Mouse (Mus musculus): ENCODE results near the gene Tmem106a. TPM values are rescaled to one million over a fixed set of nuclear protein-coding genes. Genes with fewer than 3 reads are reported as not detected.
"Not testable (repeated sequence)": the region's sequence is repeated elsewhere in the genome, so short reads cannot be mapped to it uniquely, and the experiment has no call there.

Tmem106a gene
- polyA plus RNA-seq, 1 experiment from 2014 or later, result 6.2 TPM

DNA sequence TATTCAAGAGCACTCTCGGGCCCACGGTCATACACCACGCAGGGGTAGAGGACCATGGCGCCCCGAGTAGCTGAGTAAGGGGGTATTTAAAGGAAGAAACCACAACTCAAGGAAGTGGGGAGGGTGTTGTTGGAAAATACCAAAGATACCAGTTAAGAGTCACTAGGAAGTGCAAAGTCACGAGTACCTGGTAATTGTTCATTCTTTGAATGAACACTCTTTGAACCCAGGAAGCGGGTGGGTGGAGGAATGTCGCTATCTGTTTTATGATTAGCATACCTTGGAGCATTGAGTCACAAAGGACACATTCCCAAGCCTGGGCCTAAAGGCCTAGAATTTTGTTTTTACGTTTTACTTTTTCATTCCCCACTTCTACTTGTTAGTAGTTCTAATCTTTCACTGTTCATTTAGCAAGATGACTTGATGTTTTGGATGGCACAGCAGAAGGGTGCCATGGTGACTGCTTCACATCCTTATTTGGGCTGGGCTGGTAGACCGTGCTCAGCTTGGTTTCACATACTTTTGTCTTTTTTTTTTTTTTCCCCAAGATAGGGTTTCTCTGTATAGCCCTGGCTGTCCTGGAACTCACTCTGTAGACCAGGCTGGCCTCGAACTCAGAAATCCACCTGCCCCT, 38.1 kb downstream of the Tmem106a start:
- H3K4me1 ChIP-seq (replicated peaks; ENCODE audit: control insufficient read depth, insufficient read depth, low read length), result peaks cover 22% of the 10 kb centered on the region
- H3K9me3 ChIP-seq (ENCODE audit: control insufficient read depth, low read length); H3K36me3 ChIP-seq (ENCODE audit: control insufficient read depth, insufficient read depth, low read length); H3K27ac ChIP-seq (ENCODE audit: low read depth, low read length); DNase-seq (ENCODE audit: low spot score); ATAC-seq (replicated peaks; ENCODE audit: low FRiP score); H3K9ac ChIP-seq (ENCODE audit: low read depth, low read length); H3K4me2 ChIP-seq; H3K27me3 ChIP-seq (replicated peaks; ENCODE audit: control insufficient read depth, insufficient read depth, low read length); H3K4me3 ChIP-seq (ENCODE audit: low read depth, low read length): not testable (repeated sequence)
- 75% methylated on average over 11 of the region's 11 CpGs for WGBS

DNA sequence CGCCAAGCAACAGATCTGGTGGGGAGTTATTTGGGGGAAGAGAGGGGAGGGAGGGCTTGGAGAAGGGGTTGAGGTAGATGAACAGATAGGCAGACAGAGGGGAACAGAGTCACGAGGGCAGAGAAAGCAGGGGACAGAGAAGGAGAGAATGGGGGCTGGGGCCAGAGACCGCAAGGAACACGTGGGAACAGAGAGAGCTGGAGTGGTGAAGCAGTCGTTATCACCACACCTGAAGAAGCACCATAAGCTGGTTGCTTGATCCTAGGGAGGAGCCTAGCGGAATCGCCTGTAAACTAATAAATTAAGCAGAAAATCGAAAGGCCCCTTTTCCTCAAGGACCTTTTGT, 44.6 kb downstream of the Tmem106a start:
- no peaks in the 10 kb centered on the region for H3K9me3 ChIP-seq (ENCODE audit: control insufficient read depth, low read length)
- H3K4me3 ChIP-seq (ENCODE audit: low read depth, low read length), result peak overlapping the region; percentile 51
- peak overlapping the region; percentile 76 for H3K4me2 ChIP-seq
- H3K4me1 ChIP-seq (replicated peaks; ENCODE audit: control insufficient read depth, insufficient read depth, low read length), result peaks cover 6% of the 10 kb centered on the region; the same call in 1 of the 2 replicates
- 6% methylated on average over 8 of the region's 8 CpGs for WGBS
- ATAC-seq (replicated peaks; ENCODE audit: low FRiP score), result peak; percentile 23
- H3K36me3 ChIP-seq (ENCODE audit: control insufficient read depth, insufficient read depth, low read length), result no peaks in the 10 kb centered on the region
- H3K27ac ChIP-seq (ENCODE audit: low read depth, low read length), result peak overlapping the region; percentile 100
- no peak for DNase-seq (ENCODE audit: low spot score)
- peak overlapping the region; percentile 72 for H3K9ac ChIP-seq (ENCODE audit: low read depth, low read length)
- H3K27me3 ChIP-seq (replicated peaks; ENCODE audit: control insufficient read depth, insufficient read depth, low read length), result no peaks in the 10 kb centered on the region

- no peaks in the 10 kb centered on the region for H3K9me3 ChIP-seq (ENCODE audit: control insufficient read depth, low read length)
- WGBS, result under 1% methylated on average over 33 of the region's 34 CpGs
- peak within 1 kb of the TSS; percentile 76 for H3K4me2 ChIP-seq
- H3K9ac ChIP-seq (ENCODE audit: low read depth, low read length), result peak within 1 kb of the TSS; percentile 72
- peak; percentile 88 for DNase-seq (ENCODE audit: low spot score)
- H3K27me3 ChIP-seq (replicated peaks; ENCODE audit: control insufficient read depth, insufficient read depth, low read length), result no peaks in the 10 kb centered on the region
- peak; percentile 91 for ATAC-seq (replicated peaks; ENCODE audit: low FRiP score)
- peak within 1 kb of the TSS; percentile 100 for H3K27ac ChIP-seq (ENCODE audit: low read depth, low read length)
- H3K4me1 ChIP-seq (replicated peaks; ENCODE audit: control insufficient read depth, insufficient read depth, low read length), result peaks cover 6% of the 10 kb centered on the region; the same call in 1 of the 2 replicates
- peak within 1 kb of the TSS; percentile 51 for H3K4me3 ChIP-seq (ENCODE audit: low read depth, low read length)
- no peaks in the 10 kb centered on the region for H3K36me3 ChIP-seq (ENCODE audit: control insufficient read depth, insufficient read depth, low read length)
Observed at GRCm38 (mm10) chr11:101626995-101627856, 45.2 kb downstream of the Tmem106a start, which contains the start of gene Rdm1. Gene Rdm1, plus strand, starts transcription at chr11:101627195.

- peak overlapping the region; percentile 50 for H3K4me3 ChIP-seq (ENCODE audit: low read depth, low read length)
- H3K9ac ChIP-seq (ENCODE audit: low read depth, low read length), result peak overlapping the region; percentile 67
- H3K27ac ChIP-seq (ENCODE audit: low read depth, low read length), result peak overlapping the region; percentile 100
- H3K36me3 ChIP-seq (ENCODE audit: control insufficient read depth, insufficient read depth, low read length), result no peaks in the 10 kb centered on the region
- peak; percentile 85 for DNase-seq (ENCODE audit: low spot score)
- H3K4me2 ChIP-seq, result peak overlapping the region; percentile 74
- no peaks in the 10 kb centered on the region for H3K9me3 ChIP-seq (ENCODE audit: control insufficient read depth, low read length)
- ATAC-seq (replicated peaks; ENCODE audit: low FRiP score), result peak; percentile 53
- WGBS, result under 1% methylated on average over 33 of the region's 33 CpGs
- peaks cover 6% of the 10 kb centered on the region; the same call in 1 of the 2 replicates for H3K4me1 ChIP-seq (replicated peaks; ENCODE audit: control insufficient read depth, insufficient read depth, low read length)
- no peaks in the 10 kb centered on the region for H3K27me3 ChIP-seq (replicated peaks; ENCODE audit: control insufficient read depth, insufficient read depth, low read length)
Observed at GRCm38 (mm10) chr11:101627857-101628559, 46.0 kb downstream of the Tmem106a start.

- not testable (repeated sequence) for ATAC-seq (replicated peaks; ENCODE audit: low FRiP score); H3K4me1 ChIP-seq (replicated peaks; ENCODE audit: control insufficient read depth, insufficient read depth, low read length); H3K27ac ChIP-seq (ENCODE audit: low read depth, low read length); H3K9ac ChIP-seq (ENCODE audit: low read depth, low read length); H3K36me3 ChIP-seq (ENCODE audit: control insufficient read depth, insufficient read depth, low read length); DNase-seq (ENCODE audit: low spot score); H3K9me3 ChIP-seq (ENCODE audit: control insufficient read depth, low read length); H3K27me3 ChIP-seq (replicated peaks; ENCODE audit: control insufficient read depth, insufficient read depth, low read length)
- 69% methylated on average over 4 of the region's 5 CpGs for WGBS
- Histone ChIP-seq H3K4me2 (peak overlapping the region; percentile 74), H3K4me3 (ENCODE audit: low read depth, low read length) (peak overlapping the region; percentile 50; the same call in 1 of the 2 replicates)
Observed at GRCm38 (mm10) chr11:101628733-101629417, 46.8 kb downstream of the Tmem106a start.

- Histone ChIP-seq H3K4me1 (replicated peaks; ENCODE audit: control insufficient read depth, insufficient read depth, low read length) (peaks cover under 1% of the 10 kb centered on the region; the same call in 1 of the 2 replicates), H3K9ac (ENCODE audit: low read depth, low read length) (no peak overlapping the region), H3K4me3 (ENCODE audit: low read depth, low read length) (no peak overlapping the region), H3K36me3 (ENCODE audit: control insufficient read depth, insufficient read depth, low read length) (no peaks in the 10 kb centered on the region), H3K4me2 (no peak overlapping the region), H3K27ac (ENCODE audit: low read depth, low read length) (no peak overlapping the region), H3K27me3 (replicated peaks; ENCODE audit: control insufficient read depth, insufficient read depth, low read length) (no peaks in the 10 kb centered on the region), H3K9me3 (ENCODE audit: control insufficient read depth, low read length) (no peaks in the 10 kb centered on the region)
- ATAC-seq (replicated peaks; ENCODE audit: low FRiP score) (no peak), DNase-seq (ENCODE audit: low spot score) (no peak)
- 75% methylated on average over 10 of the region's 10 CpGs for WGBS
Observed at GRCm38 (mm10) chr11:101635660-101636059, 53.6 kb downstream of the Tmem106a start.

GRCm38 (mm10) chr11:101639761-101640160, 57.7 kb downstream of the Tmem106a start:
- no peak for ATAC-seq (replicated peaks; ENCODE audit: low FRiP score)

More at GRCm38 (mm10) chr11:101639761-101640160, 57.7 kb downstream of the Tmem106a start:
- Histone ChIP-seq H3K4me3 (ENCODE audit: low read depth, low read length) (no peak overlapping the region), H3K4me2 (no peak overlapping the region), H3K9me3 (ENCODE audit: control insufficient read depth, low read length) (no peaks in the 10 kb centered on the region), H3K9ac (ENCODE audit: low read depth, low read length) (no peak overlapping the region), H3K27me3 (replicated peaks; ENCODE audit: control insufficient read depth, insufficient read depth, low read length) (no peaks in the 10 kb centered on the region), H3K27ac (ENCODE audit: low read depth, low read length) (no peak overlapping the region), H3K4me1 (replicated peaks; ENCODE audit: control insufficient read depth, insufficient read depth, low read length) (peaks cover 2% of the 10 kb centered on the region; the same call in 1 of the 2 replicates), H3K36me3 (ENCODE audit: control insufficient read depth, insufficient read depth, low read length) (no peaks in the 10 kb centered on the region)
- DNase-seq (ENCODE audit: low spot score), result no peak
- 87% methylated on average over 4 of the region's 4 CpGs for WGBS

All from liver, embryonic 11.5 days (tissue).